ENCODE assay signal across 19 mouse cellular contexts in the genomic region with DNA sequence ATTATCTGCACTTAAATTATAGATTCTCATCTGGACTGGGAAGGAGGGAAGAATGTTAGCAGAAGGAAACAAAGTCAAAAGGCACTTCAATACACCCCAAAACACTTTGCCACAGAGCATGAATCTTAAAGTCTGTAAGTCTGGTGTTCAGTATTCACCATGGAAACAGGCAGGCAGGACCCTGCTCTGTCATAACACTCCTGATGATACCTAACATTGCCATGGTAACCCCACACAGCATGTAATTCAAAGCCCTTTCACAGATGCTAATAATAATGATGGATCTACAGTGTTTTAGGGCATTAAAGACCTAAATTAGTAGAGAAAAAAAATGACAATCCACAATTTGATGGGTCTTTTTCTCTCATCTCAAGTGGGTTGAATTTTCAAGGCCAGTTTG.
DNase-seq lines count a peak whose midpoint lies in the region; ATAC-seq lines count a peak whose summit lies in the region.
"Had no signal": no experiment of that assay in that cellular context is flagged by ENCODE, and none has a peak within 500 bp of the region (broad histone marks: within the 10 kb centered on the region; RNA-seq: fewer than 3 reads in every experiment).

No protein-coding gene starts in this region.

- no peak overlapping the region for H3K4me3 ChIP-seq in brown adipose tissue, adult 24 weeks (ENCODE audit: insufficient read depth, low read depth, low read length)
- H3K4me3 ChIP-seq in forebrain, embryonic 16.5 days (replicated peaks; ENCODE audit: low read length) = no peak overlapping the region
- no peak overlapping the region for H3K4me3 ChIP-seq in midbrain, embryonic 14.5 days (replicated peaks; ENCODE audit: low read depth, low read length)
- H3K4me3 ChIP-seq: embryonic facial prominence, embryonic 13.5 days; hindbrain, embryonic 15.5 days had no signal

- no peak overlapping the region for H3K9ac ChIP-seq in forebrain, embryonic 16.5 days (replicated peaks; ENCODE audit: low read depth, low read length)
- H3K9ac ChIP-seq in midbrain, embryonic 14.5 days (replicated peaks; ENCODE audit: low read length) = no peak overlapping the region
- H3K9ac ChIP-seq: embryonic facial prominence, embryonic 13.5 days; hindbrain, embryonic 15.5 days had no signal

- H3K4me2 ChIP-seq in forebrain, embryonic 16.5 days (ENCODE audit: low read length) = no peak overlapping the region
- H3K4me2 ChIP-seq in midbrain, embryonic 14.5 days (ENCODE audit: low read length) = no peak overlapping the region
- H3K4me2 ChIP-seq: embryonic facial prominence, embryonic 13.5 days; hindbrain, embryonic 15.5 days had no signal

- no peaks in the 10 kb centered on the region for H3K9me3 ChIP-seq in forebrain, embryonic 16.5 days (ENCODE audit: control insufficient read depth, low read length)
- no peaks in the 10 kb centered on the region for H3K9me3 ChIP-seq in midbrain, embryonic 14.5 days (ENCODE audit: control insufficient read depth, low read length)
- H3K9me3 ChIP-seq: embryonic facial prominence, embryonic 13.5 days; hindbrain, embryonic 15.5 days had no signal

- no peaks in the 10 kb centered on the region for H3K27me3 ChIP-seq in forebrain, embryonic 16.5 days (replicated peaks; ENCODE audit: control insufficient read depth, insufficient read depth, low read length)
- H3K27me3 ChIP-seq in midbrain, embryonic 14.5 days (ENCODE audit: control insufficient read depth, insufficient read depth, low read length) = no peaks in the 10 kb centered on the region
- H3K27me3 ChIP-seq: embryonic facial prominence, embryonic 13.5 days; hindbrain, embryonic 15.5 days; Patski had no signal

- peaks cover 15% of the 10 kb centered on the region for H3K4me1 ChIP-seq in brown adipose tissue, adult 24 weeks (ENCODE audit: control insufficient read depth, insufficient read depth, insufficient read length, low read length)
- peaks cover 19% of the 10 kb centered on the region; the same call in 1 of the 2 replicates for H3K4me1 ChIP-seq in forebrain, embryonic 16.5 days (replicated peaks; ENCODE audit: control insufficient read depth, insufficient read depth, low read length)
- peaks cover 10% of the 10 kb centered on the region; the same call in 1 of the 2 replicates for H3K4me1 ChIP-seq in midbrain, embryonic 14.5 days (ENCODE audit: control insufficient read depth, insufficient read depth, low read length)

- DNase-seq in layer of hippocampus, adult 11-12 months (ENCODE audit: low spot score) = peak; percentile 9
- DNase-seq in layer of hippocampus, postnatal 36 days = no peak
- peak; percentile 52 for DNase-seq in midbrain, embryonic 14.5 days
- DNase-seq in adrenal gland, postnatal 4 days (ENCODE audit: low spot score in 2 of 2) = no peak
- no peak for DNase-seq in kidney, adult 9 months
- DNase-seq: adrenal gland, postnatal 36 days; cerebellum, adult 11 months; heart, adult 18-20 months; kidney, adult 11 months; kidney, postnatal 14 days; left cerebral cortex, postnatal 4 days; lung, adult 18-20 months; spleen, adult 18-20 months; thymus, postnatal 25 days had no signal

- no peaks in the 10 kb centered on the region for H3K36me3 ChIP-seq in forebrain, embryonic 16.5 days (ENCODE audit: control insufficient read depth, insufficient read depth)
- H3K36me3 ChIP-seq in midbrain, embryonic 14.5 days (ENCODE audit: control insufficient read depth, insufficient read depth, low read length) = no peaks in the 10 kb centered on the region
- H3K36me3 ChIP-seq: embryonic facial prominence, embryonic 13.5 days; hindbrain, embryonic 15.5 days had no signal

- peak; percentile 92 for ATAC-seq in forebrain, embryonic 16.5 days
- peak; percentile 15; the same call in 1 of the 2 replicates for ATAC-seq in midbrain, embryonic 14.5 days (ENCODE audit: low FRiP score, low TSS enrichment)
- ATAC-seq: Patski had no signal

- H3K27ac ChIP-seq in brown adipose tissue, adult 24 weeks (replicated peaks; ENCODE audit: low read depth, low read length) = peak overlapping the region; percentile 66; the same call in 1 of the 2 replicates
- H3K27ac ChIP-seq in forebrain, embryonic 16.5 days (ENCODE audit: low read length) = no peak overlapping the region
- H3K27ac ChIP-seq in midbrain, embryonic 14.5 days (replicated peaks; ENCODE audit: low read depth, low read length) = no peak overlapping the region; the same call in 1 of the 2 replicates
- H3K27ac ChIP-seq: embryonic facial prominence, embryonic 13.5 days; hindbrain, embryonic 15.5 days had no signal

Comparison
In these comparisons a context has a peak if more than half of its experiments do, and no peak if none do; other contexts are left out.
1. DNase-seq: peak in layer of hippocampus, adult 11-12 months (single experiment) and midbrain, embryonic 14.5 days (single experiment); none in layer of hippocampus, postnatal 36 days (0 of 2), adrenal gland, postnatal 4 days (0 of 2) and kidney, adult 9 months (single experiment).